Mouse (Mus musculus) forebrain, embryonic 16.5 days (tissue): ENCODE measurements at regions not wholly inside any gene's neighbourhood (a gene's known extent, or its start where the extent isn't known, plus 50 kb on each side); places are given as distances from the start of the nearest gene placed in this dataset.
A peak's percentile ranks its signal among the peaks of the same experiment; 100 is the strongest.

ENCODE experiments used
- ATAC-seq: fragments of 200-750 bp; cut with Nextera tagmentation; 2 replicates; pipeline ENCODE4 v1.8.0; 2017; ENCODE audit warnings: mild to moderate bottlenecking, moderate library complexity
- H3K27ac ChIP-seq: fragments of 300-500 bp; sonication (generic); 2 replicates; pipeline ENCODE4 v1.5.1; 2014; ENCODE audit warnings: low read length, control low read depth
- H3K27me3 ChIP-seq: fragments of 300-500 bp; sonication (generic); replicated peaks from 2 replicates; pipeline ENCODE4 v1.6.1; 2014; ENCODE audit warnings: low read length; ENCODE audit not compliant: control insufficient read depth, insufficient read depth
- H3K36me3 ChIP-seq: fragments of 300-500 bp; sonication (generic); 2 replicates; pipeline ENCODE4 v1.6.1; 2014; ENCODE audit not compliant: control insufficient read depth, insufficient read depth
- H3K4me1 ChIP-seq: fragments of 300-500 bp; sonication (generic); replicated peaks from 2 replicates; pipeline ENCODE4 v1.6.1; 2014; ENCODE audit warnings: low read length; ENCODE audit not compliant: control insufficient read depth, insufficient read depth
- H3K4me2 ChIP-seq: fragments of 300-500 bp; sonication (generic); 2 replicates; pipeline ENCODE4 v1.6.1; 2014; ENCODE audit warnings: mild to moderate bottlenecking, low read length, control low read depth
- H3K4me3 ChIP-seq: fragments of 300-500 bp; sonication (generic); replicated peaks from 2 replicates; pipeline ENCODE4 v1.5.1; 2014; ENCODE audit warnings: mild to moderate bottlenecking, low read length, control low read depth
- H3K9ac ChIP-seq: fragments of 300-500 bp; sonication (generic); replicated peaks from 2 replicates; pipeline ENCODE4 v1.6.1; 2014; ENCODE audit warnings: low read depth, low read length, control low read depth
- H3K9me3 ChIP-seq: fragments of 300-500 bp; sonication (generic); 2 replicates; pipeline ENCODE4 v1.6.1; 2016; ENCODE audit warnings: low read length; ENCODE audit not compliant: control insufficient read depth
- WGBS: fragments of 180-500 bp; shearing (Covaris S2); extraction: QIAGEN DNeasy Blood & Tissue Kit; methylation state at CpG from one replicate; pipeline ENCODE4 v1.1.7; 2014; 5-methylcytosine and 5-hydroxymethylcytosine counted together

DNA sequence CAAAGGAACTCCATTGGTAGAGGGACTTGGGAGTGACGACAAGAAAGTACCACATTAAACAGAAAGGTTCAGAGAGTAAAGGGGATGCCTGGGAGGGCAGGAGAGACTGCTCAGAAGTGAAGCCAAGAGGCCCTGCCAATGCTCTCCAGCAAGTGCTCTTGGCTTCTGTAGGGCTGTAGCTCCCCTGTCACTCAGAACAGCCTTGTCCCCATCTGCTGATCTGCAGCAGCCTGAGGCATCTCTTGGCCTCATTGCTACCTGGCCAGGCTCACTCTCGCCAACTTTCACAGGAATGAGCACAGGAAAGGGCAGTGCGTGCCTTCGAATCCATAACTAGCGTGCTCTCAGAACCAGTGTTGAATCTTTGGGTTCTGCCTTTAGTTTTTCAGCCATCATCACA, 205.2 kb upstream of the Gm10295 start:
- Histone ChIP-seq H3K36me3 (no peaks in the 10 kb centered on the region), H3K4me2 (no peak overlapping the region), H3K27me3 (no peaks in the 10 kb centered on the region), H3K9me3 (no peaks in the 10 kb centered on the region), H3K4me3 (no peak overlapping the region), H3K9ac (no peak overlapping the region), H3K4me1 (no peaks in the 10 kb centered on the region), H3K27ac (no peak overlapping the region)
- peak; percentile 45; the same call in 1 of the 2 replicates for ATAC-seq
- WGBS: 80% methylated on average over 5 of the region's 5 CpGs

DNA sequence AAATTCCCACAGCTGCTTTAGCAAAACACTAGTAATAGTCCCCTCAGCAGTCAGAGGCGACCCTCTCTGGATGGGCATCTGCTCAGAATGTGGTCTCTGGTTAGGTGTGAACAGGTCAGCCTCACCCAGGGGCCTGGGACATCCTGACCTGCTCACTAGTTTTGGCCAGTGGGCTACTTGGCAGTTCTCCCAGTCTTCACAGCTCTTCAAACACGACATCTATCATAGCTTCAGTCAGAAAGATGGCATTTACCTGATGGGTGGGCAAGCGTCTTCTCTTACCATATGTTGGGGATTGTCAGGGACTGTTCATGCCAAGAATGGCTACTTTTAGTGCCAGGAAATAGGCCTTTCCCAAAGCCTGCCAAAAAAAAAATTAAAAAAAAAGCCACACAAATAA, 204.2 kb upstream of the Gm10295 start:
- Histone ChIP-seq H3K9ac (no peak overlapping the region), H3K4me3 (no peak overlapping the region), H3K36me3 (no peaks in the 10 kb centered on the region), H3K27ac (peak overlapping the region; percentile 41), H3K9me3 (no peaks in the 10 kb centered on the region), H3K27me3 (no peaks in the 10 kb centered on the region), H3K4me2 (no peak overlapping the region), H3K4me1 (no peaks in the 10 kb centered on the region)
- peak; percentile 59 for ATAC-seq
- WGBS: 60% methylated on average over 3 of the region's 3 CpGs

DNA sequence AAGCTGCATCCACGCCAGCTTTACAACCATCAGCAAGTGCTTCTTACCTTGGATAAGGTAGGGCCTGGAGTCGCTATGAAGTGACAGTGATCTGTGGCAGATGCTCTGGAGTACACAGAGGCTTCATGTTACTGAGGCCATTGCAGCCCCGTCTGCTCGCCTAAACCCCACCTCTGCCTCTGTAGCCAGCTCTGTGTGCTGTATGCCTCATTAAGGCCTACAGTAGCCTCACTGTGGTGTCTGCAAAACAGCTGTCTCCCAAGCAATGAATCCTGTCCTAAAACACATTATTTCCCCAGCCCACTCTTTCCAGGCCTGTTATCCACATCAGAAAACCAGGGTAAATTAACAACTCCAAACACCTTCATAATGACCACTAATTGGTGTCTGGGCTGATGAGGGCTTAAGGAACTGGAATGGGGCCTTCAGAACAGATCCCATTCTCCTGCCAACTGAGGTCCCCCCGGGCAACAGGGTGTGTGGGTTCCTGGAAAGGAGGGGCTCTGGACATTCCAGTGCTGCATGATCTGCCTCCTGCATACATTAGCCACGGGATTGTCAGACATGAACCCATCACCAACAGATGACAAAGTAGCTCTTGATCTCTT, 195.4 kb upstream of the Gm10295 start:
- Histone ChIP-seq H3K27me3 (no peaks in the 10 kb centered on the region), H3K27ac (no peak overlapping the region), H3K4me1 (no peaks in the 10 kb centered on the region), H3K9ac (no peak overlapping the region), H3K9me3 (no peaks in the 10 kb centered on the region), H3K4me2 (no peak overlapping the region), H3K36me3 (no peaks in the 10 kb centered on the region), H3K4me3 (no peak overlapping the region)
- WGBS: 45% methylated on average over 6 of the region's 6 CpGs
- ATAC-seq: 0 out of 2 replicates have a peak, but pooled peaks have one; percentile 20

DNA sequence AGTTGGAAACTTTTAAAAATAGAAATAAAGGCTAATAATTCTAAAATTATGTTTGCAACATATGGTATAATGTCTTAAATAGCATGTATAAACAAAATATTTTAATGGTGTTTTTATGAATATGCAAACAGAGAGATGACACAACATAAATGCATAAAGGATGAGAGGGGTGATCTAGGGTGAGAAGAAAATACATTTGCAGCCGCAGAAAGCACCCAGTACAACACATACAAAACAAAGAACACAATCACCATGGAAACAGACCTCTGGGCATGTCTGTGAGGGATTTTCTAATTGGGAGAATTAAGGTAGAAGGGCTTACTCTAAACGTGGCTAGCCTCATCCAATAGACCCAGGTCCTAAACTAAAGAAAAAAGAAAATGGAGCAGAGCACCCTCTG, 190.2 kb upstream of the Gm10295 start:
- no peak overlapping the region for H3K4me2 ChIP-seq
- no peaks in the 10 kb centered on the region for H3K4me1 ChIP-seq
- H3K9ac ChIP-seq: no peak overlapping the region
- no peak overlapping the region for H3K27ac ChIP-seq
- H3K36me3 ChIP-seq: no peaks in the 10 kb centered on the region
- no peak overlapping the region for H3K4me3 ChIP-seq
- H3K9me3 ChIP-seq: no peaks in the 10 kb centered on the region
- H3K27me3 ChIP-seq: no peaks in the 10 kb centered on the region
- WGBS: 27% methylated on average over 2 of the region's 2 CpGs
- no peak for ATAC-seq

DNA sequence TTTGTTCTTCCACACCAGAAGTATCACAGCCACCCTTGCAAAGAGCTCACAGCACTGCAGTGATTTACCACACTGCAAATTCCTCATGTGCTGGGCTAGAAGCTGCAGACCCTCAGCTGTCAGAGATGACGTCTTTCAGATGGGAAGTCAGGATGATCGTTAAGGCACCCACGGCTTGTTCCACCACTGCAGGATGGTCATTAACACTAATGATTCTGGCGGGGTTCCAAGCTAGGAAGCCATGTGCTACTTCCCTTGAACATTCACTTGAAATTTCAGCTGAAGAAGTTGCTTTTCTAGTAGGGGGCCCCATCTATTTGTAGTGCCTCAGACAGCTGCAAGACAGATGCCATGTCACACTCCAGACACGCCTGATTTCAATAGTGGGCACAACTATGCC, 181.8 kb upstream of the Gm10295 start:
- peaks cover 5% of the 10 kb centered on the region; the same call in 1 of the 2 replicates for H3K4me1 ChIP-seq
- H3K36me3 ChIP-seq: no peaks in the 10 kb centered on the region
- H3K9me3 ChIP-seq: no peaks in the 10 kb centered on the region
- no peak overlapping the region for H3K4me3 ChIP-seq
- H3K27ac ChIP-seq: no peak overlapping the region
- no peaks in the 10 kb centered on the region for H3K27me3 ChIP-seq
- no peak overlapping the region for H3K4me2 ChIP-seq
- H3K9ac ChIP-seq: no peak overlapping the region
- ATAC-seq: peak; percentile 69
- 19% methylated on average over 5 of the region's 5 CpGs for WGBS

GRCm38 (mm10) chr7:71531496-71531895, 180.2 kb upstream of the Gm10295 start:
- H3K9me3 ChIP-seq: no peaks in the 10 kb centered on the region
- H3K4me2 ChIP-seq: no peak overlapping the region
- no peaks in the 10 kb centered on the region for H3K27me3 ChIP-seq
- H3K36me3 ChIP-seq: no peaks in the 10 kb centered on the region
- H3K4me3 ChIP-seq: no peak overlapping the region
- no peak overlapping the region for H3K9ac ChIP-seq
- H3K4me1 ChIP-seq: peaks cover 5% of the 10 kb centered on the region; the same call in 1 of the 2 replicates
- H3K27ac ChIP-seq: no peak overlapping the region
- whole genome bisulfite sequencing: 74% methylated on average over 6 of the region's 6 CpGs
- no peak for ATAC-seq

DNA sequence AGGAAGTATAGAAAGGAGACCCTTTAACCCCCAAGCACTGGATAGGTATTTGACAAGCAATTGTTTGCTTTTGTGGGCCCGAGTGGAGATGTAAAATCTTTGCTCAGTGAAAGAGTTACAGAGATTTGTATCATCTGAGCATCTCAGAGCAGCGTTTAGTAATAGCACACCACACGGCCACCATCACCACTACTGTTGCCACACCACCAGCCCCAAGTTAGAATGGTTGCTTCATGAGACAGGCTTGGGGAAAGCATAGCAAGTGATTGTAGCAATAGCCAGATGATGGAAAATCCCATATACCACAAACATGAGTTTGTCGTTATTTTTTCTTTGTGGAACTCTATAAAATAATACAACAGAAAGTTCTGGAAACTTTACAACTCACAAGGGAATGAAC, 179.6 kb upstream of the Gm10295 start:
- H3K36me3 ChIP-seq: no peaks in the 10 kb centered on the region
- no peak overlapping the region for H3K27ac ChIP-seq
- WGBS: 90% methylated on average over 4 of the region's 4 CpGs
- H3K27me3 ChIP-seq: no peaks in the 10 kb centered on the region
- H3K4me3 ChIP-seq: no peak overlapping the region
- no peak for ATAC-seq
- peaks cover 5% of the 10 kb centered on the region; the same call in 1 of the 2 replicates for H3K4me1 ChIP-seq
- no peak overlapping the region for H3K4me2 ChIP-seq
- no peak overlapping the region for H3K9ac ChIP-seq
- no peaks in the 10 kb centered on the region for H3K9me3 ChIP-seq

GRCm38 (mm10) chr7:71526152-71526551, 174.9 kb upstream of the Gm10295 start:
- H3K4me2 ChIP-seq: no peak overlapping the region
- 85% methylated on average over 2 of the region's 2 CpGs for WGBS
- no peaks in the 10 kb centered on the region for H3K9me3 ChIP-seq
- H3K36me3 ChIP-seq: no peaks in the 10 kb centered on the region
- ATAC-seq: no peak
- H3K4me3 ChIP-seq: no peak overlapping the region
- H3K9ac ChIP-seq: no peak overlapping the region
- H3K27ac ChIP-seq: no peak overlapping the region
- no peaks in the 10 kb centered on the region for H3K27me3 ChIP-seq
- no peaks in the 10 kb centered on the region for H3K4me1 ChIP-seq

GRCm38 (mm10) chr7:71524577-71525126, 173.4 kb upstream of the Gm10295 start:
- Histone ChIP-seq H3K4me1 (no peaks in the 10 kb centered on the region), H3K27ac (no peak overlapping the region), H3K4me3 (no peak overlapping the region), H3K36me3 (no peaks in the 10 kb centered on the region), H3K9me3 (no peaks in the 10 kb centered on the region), H3K4me2 (no peak overlapping the region), H3K27me3 (no peaks in the 10 kb centered on the region), H3K9ac (no peak overlapping the region)
- ATAC-seq: no peak

DNA sequence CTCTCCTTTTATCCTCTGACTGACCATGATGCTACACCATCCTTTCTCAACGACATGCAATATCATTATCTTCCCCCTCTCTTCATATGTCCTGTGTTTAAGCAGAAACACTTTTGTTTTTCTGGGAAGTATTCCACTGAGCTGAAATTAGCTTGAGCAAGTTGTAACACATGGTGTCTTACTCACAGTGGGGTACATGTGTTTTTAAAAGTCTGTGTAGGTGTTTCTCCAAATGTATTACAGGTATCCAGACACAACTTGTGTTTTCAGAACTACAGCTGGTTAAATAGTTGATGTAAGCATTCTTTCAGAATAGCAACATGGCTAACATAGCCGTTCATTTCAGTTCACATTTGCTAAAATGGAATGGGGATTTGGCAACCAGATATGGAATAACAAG, 172.8 kb upstream of the Gm10295 start:
- Histone ChIP-seq H3K4me2 (no peak overlapping the region), H3K9ac (no peak overlapping the region), H3K27me3 (no peaks in the 10 kb centered on the region), H3K27ac (no peak overlapping the region), H3K4me3 (no peak overlapping the region), H3K9me3 (no peaks in the 10 kb centered on the region), H3K36me3 (no peaks in the 10 kb centered on the region), H3K4me1 (no peaks in the 10 kb centered on the region)
- WGBS: 84% methylated on average over 2 of the region's 2 CpGs
- no peak for ATAC-seq
